Mouse (Mus musculus) bone marrow, adult 2 months (tissue): ENCODE measurements at regions not wholly inside any gene's neighbourhood (a gene's known extent, or its start where the extent isn't known, plus 50 kb on each side); places are given as distances from the start of the nearest gene placed in this dataset.

ENCODE experiments used
- CTCF ChIP-seq: fragments of 200-500 bp; IDR thresholded peaks from 2 replicates; pipeline ENCODE4 v1.5.1; 2011; ENCODE audit warnings: low read length, control low read depth; ENCODE audit not compliant: control insufficient read depth, insufficient read depth
- POLR2A ChIP-seq: fragments of 200-500 bp; IDR thresholded peaks from 2 replicates; pipeline ENCODE4 v1.6.1; 2011; ENCODE audit warnings: low read depth, mild to moderate bottlenecking, control low read depth, low read length, borderline replicate concordance; ENCODE audit not compliant: control insufficient read depth

- TF ChIP-seq CTCF (no peak), POLR2A (no peak)
Observed at GRCm38 (mm10) chr7:35898701-35899445, 96.1 kb upstream of the Zfp507 start.
